Mouse (Mus musculus): ENCODE measurements around the gene Ipcef1. TPM values are rescaled to one million over a fixed set of nuclear protein-coding genes. Genes with fewer than 3 reads are reported as not detected.

Gene Ipcef1
- total and polyA plus RNA-seq, 3 experiments: 1.7 to 6.8 (median 4.1) TPM

DNA sequence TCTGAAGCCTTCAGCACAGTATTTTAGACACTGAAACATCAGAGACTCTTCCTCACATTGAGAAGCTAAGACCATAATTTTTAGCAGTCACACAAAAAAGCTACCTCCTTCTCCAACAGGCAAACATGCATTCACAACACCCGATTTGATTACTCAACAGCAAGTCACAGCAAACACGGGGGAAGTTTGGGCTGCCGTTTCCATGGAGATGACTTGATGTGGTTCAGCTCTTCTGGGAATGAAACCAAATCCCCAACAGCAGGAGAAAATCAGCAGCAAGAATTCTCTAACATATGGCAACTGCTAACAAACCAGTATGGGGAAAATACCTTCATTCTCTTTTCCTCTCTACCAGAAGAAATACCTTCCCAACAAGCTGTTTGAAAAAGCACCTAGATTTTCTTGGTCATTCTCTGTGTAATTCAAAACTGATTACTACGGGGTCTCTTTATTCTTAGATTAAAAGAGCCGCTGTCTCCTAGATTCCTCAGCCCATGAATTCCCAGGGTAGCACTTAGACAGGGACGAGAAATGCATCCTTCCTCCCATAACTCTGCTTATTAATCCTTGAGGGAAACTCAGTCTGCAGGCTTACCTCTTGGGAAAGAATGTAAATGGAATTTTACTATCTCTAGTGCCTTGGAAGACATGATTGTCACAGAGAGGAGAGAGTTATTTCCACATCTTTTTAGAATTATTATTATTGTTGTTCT, 135.6 kb downstream of the Ipcef1 start:
- no peaks in the 10 kb centered on the region for H3K9me3 ChIP-seq (replicated peaks; ENCODE audit: low read length)
- H3K27me3 ChIP-seq (replicated peaks): no peaks in the 10 kb centered on the region
- no peak overlapping the region for H3K27ac ChIP-seq (ENCODE audit: insufficient read depth, low read depth)
- dilution Hi-C loops (cut with MboI; ENCODE audit: extremely low pct_ligation_motif_present, extremely low pct_unique_long_range_greater_than_20kb, low sequenced_read_pairs) (no loop called here), in situ Hi-C loops (cut with MboI; ENCODE audit: low pct_ligation_motif_present, low pct_unique_long_range_greater_than_20kb, low sequenced_read_pairs) (no loop called here)
- TF ChIP-seq CTCF (conservative IDR thresholded peaks at IDR 0.05 in 1 of 2, IDR thresholded peaks at IDR 0.05 in 1 of 2; ENCODE audit: low read depth in 2 of 2, low read length in 2 of 2) (no peak), ZMIZ1 (IDR thresholded peaks at IDR 0.05; ENCODE audit: low read depth, low read length) (no peak), ELF1 (IDR thresholded peaks at IDR 0.05; ENCODE audit: low read depth, low read length) (no peak), CHD1 (IDR thresholded peaks at IDR 0.05; ENCODE audit: low read depth, low read length) (no peak), HCFC1 (IDR thresholded peaks at IDR 0.05; ENCODE audit: low read depth, low read length) (no peak), ZKSCAN1 (IDR thresholded peaks at IDR 0.05; ENCODE audit: borderline replicate concordance, low read depth, low read length) (no peak), KAT2A (IDR thresholded peaks at IDR 0.05; ENCODE audit: insufficient replicate concordance, low read length) (no peak), ZNF384 (IDR thresholded peaks at IDR 0.05; ENCODE audit: low read depth, low read length) (no peak)
- no peaks in the 10 kb centered on the region for H3K36me3 ChIP-seq (replicated peaks in 1 of 2; ENCODE audit: control insufficient read depth in 1 of 2, insufficient read depth in 1 of 2, low read length in 1 of 2)
- no peak overlapping the region for H3K4me3 ChIP-seq (replicated peaks in 1 of 3; ENCODE audit: low read depth in 2 of 3, low read length in 2 of 3, poor library complexity in 1 of 3)
- H3K79me2 ChIP-seq (replicated peaks; ENCODE audit: control insufficient read depth, extremely low read depth, insufficient read depth, poor library complexity, severe bottlenecking): no peaks in the 10 kb centered on the region
- H3K4me2 ChIP-seq (ENCODE audit: insufficient read depth, low read depth, poor library complexity, severe bottlenecking): no peak overlapping the region
- H3K4me1 ChIP-seq (ENCODE audit: control insufficient read depth in 1 of 2, insufficient read depth in 2 of 2): no peaks in the 10 kb centered on the region
- no peak overlapping the region for H3K9ac ChIP-seq (ENCODE audit: insufficient read depth, low read depth)
- no peak for DNase-seq (ENCODE audit: extremely low read depth)

DNA sequence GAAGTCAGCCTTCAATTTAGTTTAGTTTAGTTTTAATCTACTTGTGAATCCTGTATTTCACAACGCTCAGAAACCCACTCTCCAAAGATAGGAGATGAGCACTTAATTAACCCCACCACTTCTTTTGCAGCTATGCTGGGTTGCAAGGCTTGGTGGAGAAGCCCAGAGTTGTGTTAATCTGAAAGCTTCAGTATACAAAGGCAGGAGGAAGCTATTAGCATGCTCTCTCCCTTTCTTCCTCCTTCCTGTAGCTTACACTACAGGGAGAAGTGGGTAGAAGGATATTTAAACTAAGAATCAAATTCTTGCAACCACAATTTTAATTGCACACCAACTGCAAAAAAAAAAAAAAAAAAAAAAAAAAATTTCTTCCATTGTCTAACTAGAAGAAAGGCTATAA, 136.3 kb downstream of the Ipcef1 start:
- H3K79me2 ChIP-seq (replicated peaks; ENCODE audit: control insufficient read depth, extremely low read depth, insufficient read depth, poor library complexity, severe bottlenecking): no peaks in the 10 kb centered on the region
- no peak for TF ChIP-seq SMC3 (IDR thresholded peaks at IDR 0.05; ENCODE audit: low read depth, low read length)
- TF ChIP-seq CHD1 (IDR thresholded peaks at IDR 0.05; ENCODE audit: low read depth, low read length): no peak
- TF ChIP-seq JUN (IDR thresholded peaks at IDR 0.05; ENCODE audit: insufficient read depth, low read depth, low read length): no peak
- no peak for TF ChIP-seq RCOR1 (conservative IDR thresholded peaks at IDR 0.05; ENCODE audit: low read depth, low read length)
- TF ChIP-seq ZKSCAN1 (IDR thresholded peaks at IDR 0.05; ENCODE audit: borderline replicate concordance, low read depth, low read length): no peak
- no peak for TF ChIP-seq EP300 (IDR thresholded peaks at IDR 0.05; ENCODE audit: low read length)
- no peak for TF ChIP-seq E2F4 (IDR thresholded peaks at IDR 0.05; ENCODE audit: insufficient replicate concordance, low read depth, low read length)
- no peak for TF ChIP-seq PAX5 (IDR thresholded peaks at IDR 0.05; ENCODE audit: low read length)
- no peak for TF ChIP-seq SIN3A (IDR thresholded peaks at IDR 0.05; ENCODE audit: low read length)
- TF ChIP-seq MEF2A (IDR thresholded peaks at IDR 0.05; ENCODE audit: borderline replicate concordance, low read depth, low read length): no peak
- no peak for TF ChIP-seq BHLHE40 (IDR thresholded peaks at IDR 0.05; ENCODE audit: low read depth, low read length)
- TF ChIP-seq ZC3H11A (IDR thresholded peaks at IDR 0.05; ENCODE audit: low read depth, low read length): no peak
- TF ChIP-seq MYC (IDR thresholded peaks at IDR 0.05; ENCODE audit: low read depth, low read length): no peak
- TF ChIP-seq UBTF (IDR thresholded peaks at IDR 0.05; ENCODE audit: low read depth, low read length): no peak
- TF ChIP-seq MXI1 (IDR thresholded peaks at IDR 0.05; ENCODE audit: low read depth, low read length): no peak
- TF ChIP-seq GABPA (IDR thresholded peaks at IDR 0.05; ENCODE audit: insufficient replicate concordance, low read depth, low read length): no peak
- TF ChIP-seq MAZ (IDR thresholded peaks at IDR 0.05; ENCODE audit: low read depth, low read length): no peak
- TF ChIP-seq IRF4 (IDR thresholded peaks at IDR 0.05; ENCODE audit: low read depth, low read length): no peak
- no peak for TF ChIP-seq RAD21 (IDR thresholded peaks at IDR 0.05; ENCODE audit: low read depth, low read length)
- no peak for TF ChIP-seq NELFE (IDR thresholded peaks at IDR 0.05; ENCODE audit: low read depth, low read length)
- in situ Hi-C loops (cut with MboI; ENCODE audit: low pct_ligation_motif_present, low pct_unique_long_range_greater_than_20kb, low sequenced_read_pairs): no loop called here

More for the DNA sequence above, 136.3 kb downstream of the Ipcef1 start:
- Histone ChIP-seq H3K4me2 (ENCODE audit: insufficient read depth, low read depth, poor library complexity, severe bottlenecking) (no peak overlapping the region), H3K4me3 (replicated peaks in 1 of 3; ENCODE audit: low read depth in 2 of 3, low read length in 2 of 3, poor library complexity in 1 of 3) (no peak overlapping the region), H3K4me1 (ENCODE audit: control insufficient read depth in 1 of 2, insufficient read depth in 2 of 2) (no peaks in the 10 kb centered on the region), H3K9me3 (replicated peaks; ENCODE audit: low read length) (no peaks in the 10 kb centered on the region), H3K9ac (ENCODE audit: insufficient read depth, low read depth) (no peak overlapping the region), H3K27me3 (replicated peaks) (no peaks in the 10 kb centered on the region), H3K27ac (ENCODE audit: insufficient read depth, low read depth) (no peak overlapping the region), H3K36me3 (replicated peaks in 1 of 2; ENCODE audit: control insufficient read depth in 1 of 2, insufficient read depth in 1 of 2, low read length in 1 of 2) (no peaks in the 10 kb centered on the region)
- no peak for DNase-seq (ENCODE audit: extremely low read depth)
- dilution Hi-C loops (cut with MboI; ENCODE audit: extremely low pct_ligation_motif_present, extremely low pct_unique_long_range_greater_than_20kb, low sequenced_read_pairs): no loop called here

Data from CH12.LX (cell line).